Mouse (Mus musculus): ENCODE measurements around the gene Maff. TPM values are rescaled to one million over a fixed set of nuclear protein-coding genes. Genes with fewer than 3 reads are reported as not detected.
A peak's percentile ranks its signal among the peaks of the same experiment; 100 is the strongest.

Gene Maff
- polyA plus RNA-seq, 1 experiment from 2014 or later = 2.2 TPM

DNA sequence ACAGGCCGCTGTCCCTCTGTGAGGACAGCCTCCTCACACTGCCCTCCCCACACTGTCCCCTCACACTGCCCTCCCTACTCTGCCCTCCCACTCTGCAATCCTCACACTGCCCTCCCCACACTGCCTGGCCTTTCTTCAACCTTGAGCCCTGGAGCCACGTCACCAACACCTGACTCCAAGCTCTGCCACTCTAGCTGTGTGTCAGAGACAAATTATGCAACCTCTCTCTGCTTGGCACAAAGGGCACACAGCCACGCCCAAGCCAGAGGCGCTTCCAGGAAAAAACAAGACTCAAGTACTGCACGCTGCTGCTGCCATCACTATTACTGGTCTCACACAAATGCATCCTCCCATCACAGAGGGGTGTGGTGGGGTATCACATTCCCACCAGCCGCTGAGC lies 44.0 kb downstream of the Maff start:
- 88% methylated on average over 6 of the region's 6 CpGs for WGBS
- peaks cover 8% of the 10 kb centered on the region for H3K4me1 ChIP-seq (ENCODE audit: control insufficient read depth, insufficient read depth, low read length)

DNA sequence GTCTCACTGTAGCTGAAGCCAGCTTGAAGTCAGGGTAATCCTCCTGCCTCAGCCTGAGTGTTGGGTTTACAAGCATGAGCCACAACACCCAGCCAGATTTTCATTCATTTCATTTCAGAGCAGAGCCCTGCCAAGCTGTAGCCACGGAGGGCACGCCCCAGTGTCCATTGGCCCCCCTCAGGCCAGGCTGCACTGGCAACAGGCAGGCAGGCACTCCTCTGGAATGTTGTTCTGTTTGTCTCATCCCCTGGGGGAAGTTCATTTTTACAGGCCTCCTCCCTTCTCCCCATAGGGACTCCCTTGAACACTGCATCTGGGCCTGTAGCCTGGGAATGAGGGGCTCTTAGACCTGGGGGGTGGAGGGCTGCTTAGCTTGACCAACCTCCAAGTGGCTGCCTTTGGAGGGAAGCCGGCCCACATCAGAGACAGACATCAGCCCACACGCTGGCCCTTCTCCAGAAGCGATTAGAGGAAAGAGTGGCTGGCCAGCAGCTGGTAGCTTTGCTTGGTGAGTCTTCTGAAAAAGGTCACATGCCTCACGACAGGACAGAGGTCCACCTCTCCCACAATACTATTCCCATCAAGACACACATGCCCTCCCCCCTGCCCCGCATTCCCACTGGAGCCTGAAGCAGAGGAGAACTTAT lies 45.1 kb downstream of the Maff start:
- ATAC-seq (ENCODE audit: insufficient number of reproducible peaks, low FRiP score, low TSS enrichment, low read depth) = no peak
- H3K9me3 ChIP-seq (ENCODE audit: control insufficient read depth, low read length) = no peaks in the 10 kb centered on the region
- no peaks in the 10 kb centered on the region for H3K27me3 ChIP-seq (ENCODE audit: control insufficient read depth, insufficient read depth, low read length)
- no peak overlapping the region for H3K4me2 ChIP-seq (ENCODE audit: low read depth, severe bottlenecking)
- peaks cover 8% of the 10 kb centered on the region for H3K4me1 ChIP-seq (ENCODE audit: control insufficient read depth, insufficient read depth, low read length)
- H3K9ac ChIP-seq (ENCODE audit: low read length) = no peak overlapping the region
- H3K36me3 ChIP-seq (ENCODE audit: control insufficient read depth, insufficient read depth, low read length) = no peaks in the 10 kb centered on the region
- WGBS = 53% methylated on average over 7 of the region's 7 CpGs
- no peak overlapping the region for H3K27ac ChIP-seq (replicated peaks; ENCODE audit: low read depth, low read length)
- no peak overlapping the region for H3K4me3 ChIP-seq (ENCODE audit: low read depth, low read length)
- no peak for DNase-seq (ENCODE audit: low spot score)

More for the DNA sequence above, 44.0 kb downstream of the Maff start:
- Histone ChIP-seq H3K9me3 (ENCODE audit: control insufficient read depth, low read length) (no peaks in the 10 kb centered on the region), H3K36me3 (ENCODE audit: control insufficient read depth, insufficient read depth, low read length) (no peaks in the 10 kb centered on the region), H3K27me3 (ENCODE audit: control insufficient read depth, insufficient read depth, low read length) (no peaks in the 10 kb centered on the region), H3K9ac (ENCODE audit: low read length) (no peak overlapping the region), H3K4me3 (ENCODE audit: low read depth, low read length) (no peak overlapping the region), H3K4me2 (ENCODE audit: low read depth, severe bottlenecking) (no peak overlapping the region), H3K27ac (replicated peaks; ENCODE audit: low read depth, low read length) (no peak overlapping the region)
- ATAC-seq (ENCODE audit: insufficient number of reproducible peaks, low FRiP score, low TSS enrichment, low read depth) (no peak), DNase-seq (ENCODE audit: low spot score) (no peak)

DNA sequence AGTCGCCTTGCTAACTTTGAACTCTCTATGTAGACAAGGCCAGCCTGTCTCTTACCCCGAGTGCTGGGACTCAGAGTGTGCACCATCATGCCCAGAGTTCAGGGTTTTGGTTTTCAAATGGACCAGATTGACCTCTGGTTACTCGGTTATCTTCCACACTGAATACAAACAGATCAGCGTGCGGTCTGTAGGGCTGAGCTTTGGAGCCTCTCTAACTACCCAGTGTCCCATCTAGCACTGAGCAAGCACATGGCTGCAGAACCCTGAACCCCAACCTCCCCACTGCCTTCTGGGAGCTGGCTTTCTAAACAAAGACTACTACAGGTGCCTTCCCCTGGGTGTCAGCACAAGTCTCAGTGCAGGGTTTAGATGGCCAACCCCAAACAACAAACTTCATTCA lies 46.1 kb downstream of the Maff start:
- Histone ChIP-seq H3K4me1 (ENCODE audit: control insufficient read depth, insufficient read depth, low read length) (peaks cover 8% of the 10 kb centered on the region), H3K36me3 (ENCODE audit: control insufficient read depth, insufficient read depth, low read length) (no peaks in the 10 kb centered on the region; the same call in 1 of the 2 replicates), H3K9ac (ENCODE audit: low read length) (no peak overlapping the region), H3K27me3 (ENCODE audit: control insufficient read depth, insufficient read depth, low read length) (no peaks in the 10 kb centered on the region), H3K27ac (replicated peaks; ENCODE audit: low read depth, low read length) (no peak overlapping the region), H3K4me3 (ENCODE audit: low read depth, low read length) (no peak overlapping the region), H3K9me3 (ENCODE audit: control insufficient read depth, low read length) (no peaks in the 10 kb centered on the region), H3K4me2 (ENCODE audit: low read depth, severe bottlenecking) (no peak overlapping the region)
- DNase-seq (ENCODE audit: low spot score) = no peak
- no peak for ATAC-seq (ENCODE audit: insufficient number of reproducible peaks, low FRiP score, low TSS enrichment, low read depth)
- WGBS = 91% methylated on average over 5 of the region's 5 CpGs

DNA sequence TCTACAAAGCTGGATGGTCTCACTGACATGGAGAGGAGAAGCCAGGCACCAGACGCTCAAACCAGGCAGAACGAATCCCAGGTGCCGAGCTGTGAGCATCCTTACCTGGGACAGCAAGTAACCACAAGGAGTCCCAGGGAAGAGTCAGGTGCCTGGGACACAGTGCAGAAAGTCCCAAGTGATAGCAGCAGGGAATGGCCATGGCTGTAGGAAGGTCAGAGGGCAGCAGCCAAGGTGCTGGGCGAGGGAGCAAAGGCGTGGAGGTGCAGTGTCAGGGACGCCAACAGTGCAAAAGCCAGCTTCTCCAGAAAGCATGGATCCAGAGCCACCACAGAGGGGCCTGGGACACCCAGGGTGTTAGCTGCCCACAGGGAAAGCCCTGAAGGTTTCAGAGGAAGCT lies 46.7 kb downstream of the Maff start:
- Histone ChIP-seq H3K27ac (replicated peaks; ENCODE audit: low read depth, low read length) (0 out of 2 replicates have a peak overlapping the region, but pooled peaks have one; percentile 12), H3K4me3 (ENCODE audit: low read depth, low read length) (no peak overlapping the region), H3K9me3 (ENCODE audit: control insufficient read depth, low read length) (no peaks in the 10 kb centered on the region), H3K27me3 (ENCODE audit: control insufficient read depth, insufficient read depth, low read length) (no peaks in the 10 kb centered on the region), H3K36me3 (ENCODE audit: control insufficient read depth, insufficient read depth, low read length) (no peaks in the 10 kb centered on the region; the same call in 1 of the 2 replicates), H3K4me1 (ENCODE audit: control insufficient read depth, insufficient read depth, low read length) (peaks cover 8% of the 10 kb centered on the region), H3K4me2 (ENCODE audit: low read depth, severe bottlenecking) (no peak overlapping the region), H3K9ac (ENCODE audit: low read length) (no peak overlapping the region)
- no peak for ATAC-seq (ENCODE audit: insufficient number of reproducible peaks, low FRiP score, low TSS enrichment, low read depth)
- WGBS = 73% methylated on average over 6 of the region's 6 CpGs
- DNase-seq (ENCODE audit: low spot score) = no peak

DNA sequence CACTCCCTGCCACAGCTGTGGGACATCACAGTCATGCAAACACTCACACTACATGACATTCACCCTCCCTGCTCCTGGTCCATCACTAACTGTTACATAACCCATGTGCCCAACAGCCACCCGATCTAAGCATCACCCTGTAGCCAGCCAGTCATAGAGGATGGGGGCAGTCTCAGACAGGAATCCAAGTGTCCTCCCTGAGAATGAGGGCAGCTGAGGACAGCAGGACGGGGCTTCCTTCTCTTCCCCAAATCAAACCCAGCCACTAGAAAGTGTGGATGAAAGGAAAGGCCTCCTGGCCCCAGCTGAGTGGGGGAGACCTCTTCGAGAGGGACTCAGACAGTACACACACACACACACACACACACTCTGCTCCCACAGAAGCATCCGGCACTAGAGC lies 48.4 kb downstream of the Maff start:
- 80% methylated on average over 4 of the region's 4 CpGs for WGBS
- Histone ChIP-seq H3K9ac (ENCODE audit: low read length) (no peak overlapping the region), H3K4me2 (ENCODE audit: low read depth, severe bottlenecking) (no peak overlapping the region), H3K9me3 (ENCODE audit: control insufficient read depth, low read length) (no peaks in the 10 kb centered on the region), H3K4me3 (ENCODE audit: low read depth, low read length) (no peak overlapping the region), H3K36me3 (ENCODE audit: control insufficient read depth, insufficient read depth, low read length) (no peaks in the 10 kb centered on the region; the same call in 1 of the 2 replicates), H3K27ac (replicated peaks; ENCODE audit: low read depth, low read length) (no peak overlapping the region), H3K4me1 (ENCODE audit: control insufficient read depth, insufficient read depth, low read length) (peaks cover 8% of the 10 kb centered on the region), H3K27me3 (ENCODE audit: control insufficient read depth, insufficient read depth, low read length) (no peaks in the 10 kb centered on the region)
- DNase-seq (ENCODE audit: low spot score) (no peak), ATAC-seq (ENCODE audit: insufficient number of reproducible peaks, low FRiP score, low TSS enrichment, low read depth) (no peak)

DNA sequence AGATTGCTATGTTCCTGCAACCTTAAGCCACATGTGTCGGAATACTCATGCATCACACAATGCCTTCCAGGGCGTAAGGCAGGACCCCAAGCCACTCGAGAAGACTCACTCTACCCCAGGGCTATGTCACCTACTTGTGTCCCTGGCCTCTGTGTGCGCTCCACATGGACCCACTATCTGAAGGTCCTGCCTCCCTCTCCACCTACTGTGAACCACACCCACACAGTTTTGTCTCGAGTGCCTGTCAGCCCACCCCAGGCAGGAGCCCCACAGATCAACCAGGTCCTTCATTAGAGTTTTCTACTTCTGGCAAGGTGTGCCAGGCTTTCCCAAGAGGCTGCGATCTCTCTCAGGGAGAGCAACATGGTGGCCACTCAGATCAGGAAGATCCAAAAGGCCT lies 48.9 kb downstream of the Maff start:
- no peaks in the 10 kb centered on the region; the same call in 1 of the 2 replicates for H3K36me3 ChIP-seq (ENCODE audit: control insufficient read depth, insufficient read depth, low read length)
- H3K27me3 ChIP-seq (ENCODE audit: control insufficient read depth, insufficient read depth, low read length) = no peaks in the 10 kb centered on the region
- no peaks in the 10 kb centered on the region for H3K9me3 ChIP-seq (ENCODE audit: control insufficient read depth, low read length)
- 83% methylated on average over 6 of the region's 6 CpGs for WGBS
- peaks cover 8% of the 10 kb centered on the region for H3K4me1 ChIP-seq (ENCODE audit: control insufficient read depth, insufficient read depth, low read length)
- no peak overlapping the region for H3K4me3 ChIP-seq (ENCODE audit: low read depth, low read length)
- no peak for ATAC-seq (ENCODE audit: insufficient number of reproducible peaks, low FRiP score, low TSS enrichment, low read depth)
- H3K9ac ChIP-seq (ENCODE audit: low read length) = no peak overlapping the region
- no peak overlapping the region for H3K27ac ChIP-seq (replicated peaks; ENCODE audit: low read depth, low read length)
- H3K4me2 ChIP-seq (ENCODE audit: low read depth, severe bottlenecking) = no peak overlapping the region
- DNase-seq (ENCODE audit: low spot score) = no peak

DNA sequence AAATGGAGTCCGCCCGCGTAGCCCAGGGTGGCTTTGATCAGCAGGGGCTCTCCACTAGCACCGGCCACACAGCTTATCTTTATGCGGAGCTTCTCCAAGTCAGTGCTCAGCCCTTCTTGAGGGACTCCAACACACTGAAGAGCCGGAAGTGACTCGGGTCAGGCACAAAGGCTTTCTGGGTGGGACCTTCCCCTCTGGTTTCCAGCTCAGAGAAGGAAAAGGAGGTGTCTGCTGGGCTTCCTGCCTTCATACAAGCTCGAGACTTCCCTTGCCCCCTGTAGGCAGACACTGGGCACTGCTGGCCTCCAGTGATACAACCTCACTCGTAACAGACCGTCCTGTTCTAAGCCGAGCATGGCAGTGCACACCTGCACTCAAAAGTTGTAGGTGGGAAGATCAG lies 50.3 kb downstream of the Maff start:
- no peak overlapping the region for H3K4me2 ChIP-seq (ENCODE audit: low read depth, severe bottlenecking)
- H3K9me3 ChIP-seq (ENCODE audit: control insufficient read depth, low read length) = no peaks in the 10 kb centered on the region
- no peaks in the 10 kb centered on the region; the same call in 1 of the 2 replicates for H3K36me3 ChIP-seq (ENCODE audit: control insufficient read depth, insufficient read depth, low read length)
- DNase-seq (ENCODE audit: low spot score) (no peak), ATAC-seq (ENCODE audit: insufficient number of reproducible peaks, low FRiP score, low TSS enrichment, low read depth) (no peak)
- H3K4me1 ChIP-seq (ENCODE audit: control insufficient read depth, insufficient read depth, low read length) = peaks cover 14% of the 10 kb centered on the region
- H3K27ac ChIP-seq (replicated peaks; ENCODE audit: low read depth, low read length) = no peak overlapping the region
- H3K27me3 ChIP-seq (ENCODE audit: control insufficient read depth, insufficient read depth, low read length) = no peaks in the 10 kb centered on the region
- 87% methylated on average over 11 of the region's 11 CpGs for WGBS
- H3K4me3 ChIP-seq (ENCODE audit: low read depth, low read length) = no peak overlapping the region
- no peak overlapping the region for H3K9ac ChIP-seq (ENCODE audit: low read length)

DNA sequence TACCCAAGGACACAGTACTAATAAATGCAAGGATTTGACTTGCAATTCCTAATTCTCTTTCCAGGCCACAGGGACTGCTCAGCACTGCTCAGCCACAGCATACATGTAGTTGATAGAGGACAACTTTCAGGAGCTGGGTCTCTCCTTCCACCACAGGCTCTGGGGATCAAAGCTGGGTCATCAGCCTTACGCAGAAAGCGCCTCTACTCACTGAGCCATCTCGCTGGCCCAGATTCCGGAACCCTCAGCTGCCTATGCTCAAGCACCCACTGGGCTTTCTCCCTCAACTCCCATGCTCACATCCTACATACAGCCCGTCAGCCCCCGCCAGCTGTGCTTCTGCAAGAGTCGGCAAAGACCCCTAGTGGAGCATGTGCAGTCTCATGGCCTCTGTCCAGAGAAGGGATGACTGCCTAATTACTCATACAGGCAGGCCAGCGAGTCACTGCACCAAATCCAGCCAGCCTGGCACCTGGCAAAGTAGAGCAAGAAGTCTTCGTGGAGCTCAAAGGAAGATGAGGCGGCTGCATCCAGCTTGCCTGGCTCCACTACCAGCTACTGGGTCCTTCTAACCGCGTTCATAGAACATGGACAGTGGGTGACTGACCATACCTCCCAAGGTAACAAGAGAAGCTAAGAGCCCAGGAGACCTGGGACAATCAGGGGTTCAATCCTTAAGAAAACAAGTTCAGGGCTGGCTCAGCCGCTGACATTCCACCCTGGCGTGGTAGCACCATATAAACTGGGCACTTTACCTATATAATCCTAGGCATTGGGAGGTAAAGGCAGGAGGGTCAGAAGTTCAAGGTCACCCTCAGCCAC lies 53.0 kb downstream of the Maff start:
- WGBS = 83% methylated on average over 14 of the region's 14 CpGs
- H3K27ac ChIP-seq (replicated peaks; ENCODE audit: low read depth, low read length) = no peak overlapping the region

More for the DNA sequence above, 53.0 kb downstream of the Maff start:
- DNase-seq (ENCODE audit: low spot score) = no peak
- no peaks in the 10 kb centered on the region; the same call in 1 of the 2 replicates for H3K36me3 ChIP-seq (ENCODE audit: control insufficient read depth, insufficient read depth, low read length)
- no peak overlapping the region for H3K4me3 ChIP-seq (ENCODE audit: low read depth, low read length)
- no peaks in the 10 kb centered on the region for H3K9me3 ChIP-seq (ENCODE audit: control insufficient read depth, low read length)
- H3K4me2 ChIP-seq (ENCODE audit: low read depth, severe bottlenecking) = no peak overlapping the region
- no peak for ATAC-seq (ENCODE audit: insufficient number of reproducible peaks, low FRiP score, low TSS enrichment, low read depth)
- no peak overlapping the region for H3K9ac ChIP-seq (ENCODE audit: low read length)
- peaks cover 19% of the 10 kb centered on the region for H3K4me1 ChIP-seq (ENCODE audit: control insufficient read depth, insufficient read depth, low read length)
- H3K27me3 ChIP-seq (ENCODE audit: control insufficient read depth, insufficient read depth, low read length) = no peaks in the 10 kb centered on the region

Measured in limb, embryonic 11.5 days (tissue).